Mouse (Mus musculus): Measurements from ENCODE around the gene Bcar1. TPM values are rescaled to one million over a fixed set of nuclear protein-coding genes. Genes with fewer than 3 reads are reported as not detected.

Gene Bcar1
- polyA plus RNA-seq, 1 experiment from 2014 or later, result 40.2 TPM

GRCm38 (mm10) chr8:111780697-111781424 lies 37.3 kb upstream of the Bcar1 start:
- Histone ChIP-seq H3K9ac (no peak overlapping the region), H3K4me3 (replicated peaks) (no peak overlapping the region), H3K27me3 (no peaks in the 10 kb centered on the region), H3K27ac (replicated peaks) (no peak overlapping the region), H3K9me3 (replicated peaks) (no peaks in the 10 kb centered on the region), H3K4me2 (replicated peaks) (no peak overlapping the region), H3K4me1 (0 out of 2 replicates have a peak, but pooled peaks cover under 1% of the 10 kb centered on the region), H3K36me3 (peaks cover 21% of the 10 kb centered on the region)
- 92% methylated on average over 10 of the region's 10 CpGs for WGBS
- no peak for ATAC-seq (ENCODE audit: insufficient number of reproducible peaks, low FRiP score, low TSS enrichment, low read depth)

GRCm38 (mm10) chr8:111779690-111780089 lies 36.1 kb upstream of the Bcar1 start:
- no peak for ATAC-seq (ENCODE audit: insufficient number of reproducible peaks, low FRiP score, low TSS enrichment, low read depth)
- H3K4me1 ChIP-seq, result no peaks in the 10 kb centered on the region
- no peak overlapping the region for H3K4me2 ChIP-seq (replicated peaks)
- WGBS, result 66% methylated on average over 7 of the region's 7 CpGs
- H3K36me3 ChIP-seq, result peaks cover 28% of the 10 kb centered on the region
- no peaks in the 10 kb centered on the region for H3K9me3 ChIP-seq (replicated peaks)
- no peak overlapping the region for H3K4me3 ChIP-seq (replicated peaks)
- H3K27me3 ChIP-seq, result no peaks in the 10 kb centered on the region
- H3K9ac ChIP-seq, result no peak overlapping the region
- H3K27ac ChIP-seq (replicated peaks), result no peak overlapping the region

GRCm38 (mm10) chr8:111778801-111779200 lies 35.2 kb upstream of the Bcar1 start:
- WGBS, result 82% methylated on average over 7 of the region's 7 CpGs

GRCm38 (mm10) chr8:111776492-111776891 lies 32.9 kb upstream of the Bcar1 start:
- no peak overlapping the region for H3K27ac ChIP-seq (replicated peaks)
- H3K36me3 ChIP-seq, result peaks cover 30% of the 10 kb centered on the region

More at GRCm38 (mm10) chr8:111778801-111779200, 35.2 kb upstream of the Bcar1 start:
- no peak overlapping the region for H3K4me3 ChIP-seq (replicated peaks)
- ATAC-seq (ENCODE audit: insufficient number of reproducible peaks, low FRiP score, low TSS enrichment, low read depth), result no peak
- no peaks in the 10 kb centered on the region for H3K4me1 ChIP-seq
- H3K27ac ChIP-seq (replicated peaks), result no peak overlapping the region
- no peak overlapping the region for H3K9ac ChIP-seq
- peaks cover 30% of the 10 kb centered on the region for H3K36me3 ChIP-seq
- no peaks in the 10 kb centered on the region for H3K9me3 ChIP-seq (replicated peaks)
- H3K27me3 ChIP-seq, result no peaks in the 10 kb centered on the region
- H3K4me2 ChIP-seq (replicated peaks), result no peak overlapping the region

DNA sequence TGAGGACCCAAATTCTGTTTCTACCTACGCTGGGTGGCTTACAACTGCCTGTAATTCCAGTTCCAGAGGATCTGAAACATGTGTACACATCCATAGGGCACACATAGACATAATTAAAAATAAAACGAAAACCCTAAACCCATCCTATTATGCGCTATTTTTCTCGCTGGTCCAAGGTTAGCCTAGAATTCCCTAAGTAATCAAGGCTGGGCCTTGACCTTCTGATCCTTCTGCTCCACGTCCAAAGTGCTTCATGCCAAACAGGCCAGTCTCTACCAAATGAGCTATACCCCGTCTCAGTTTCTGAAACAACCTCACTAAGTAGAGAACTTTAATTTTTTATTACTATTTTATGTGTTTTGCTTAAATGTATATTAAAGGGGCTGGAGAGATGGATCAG lies 32.2 kb upstream of the Bcar1 start:
- no peak overlapping the region for H3K9ac ChIP-seq
- H3K4me2 ChIP-seq (replicated peaks), result no peak overlapping the region
- H3K27me3 ChIP-seq, result no peaks in the 10 kb centered on the region
- peaks cover 6% of the 10 kb centered on the region; the same call in 1 of the 2 replicates for H3K4me1 ChIP-seq
- 89% methylated on average over 6 of the region's 6 CpGs for WGBS
- ATAC-seq (ENCODE audit: insufficient number of reproducible peaks, low FRiP score, low TSS enrichment, low read depth), result no peak
- no peak overlapping the region for H3K4me3 ChIP-seq (replicated peaks)
- H3K27ac ChIP-seq (replicated peaks), result no peak overlapping the region
- H3K9me3 ChIP-seq (replicated peaks), result no peaks in the 10 kb centered on the region
- H3K36me3 ChIP-seq, result peaks cover 30% of the 10 kb centered on the region

More at GRCm38 (mm10) chr8:111776492-111776891, 32.9 kb upstream of the Bcar1 start:
- no peaks in the 10 kb centered on the region for H3K27me3 ChIP-seq
- ATAC-seq (ENCODE audit: insufficient number of reproducible peaks, low FRiP score, low TSS enrichment, low read depth), result no peak
- H3K4me2 ChIP-seq (replicated peaks), result no peak overlapping the region
- 90% methylated on average over 4 of the region's 4 CpGs for WGBS
- no peaks in the 10 kb centered on the region for H3K9me3 ChIP-seq (replicated peaks)
- no peak overlapping the region for H3K9ac ChIP-seq
- peaks cover 2% of the 10 kb centered on the region; the same call in 1 of the 2 replicates for H3K4me1 ChIP-seq
- no peak overlapping the region for H3K4me3 ChIP-seq (replicated peaks)

DNA sequence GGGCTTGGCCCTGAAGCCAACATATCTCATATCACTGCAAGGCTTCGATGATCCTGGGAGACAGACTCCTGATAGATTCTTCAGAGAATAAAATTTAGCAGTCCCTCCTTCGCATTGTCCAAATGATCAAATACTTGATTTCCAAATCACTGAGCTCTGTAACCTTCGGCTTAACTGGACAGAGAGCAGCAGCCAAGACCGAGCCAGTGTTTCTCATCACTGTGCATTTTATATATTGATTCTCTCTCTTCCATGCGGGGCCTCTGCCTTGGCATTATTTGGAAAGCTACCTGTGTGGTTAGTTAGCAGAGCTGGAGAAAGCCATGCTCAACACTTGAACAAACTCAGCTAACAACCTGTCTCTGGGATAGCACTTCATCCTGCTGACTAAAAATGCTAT lies 29.9 kb upstream of the Bcar1 start:
- H3K4me3 ChIP-seq (replicated peaks), result no peak overlapping the region
- peaks cover 15% of the 10 kb centered on the region for H3K4me1 ChIP-seq
- H3K27ac ChIP-seq (replicated peaks), result no peak overlapping the region
- H3K4me2 ChIP-seq (replicated peaks), result no peak overlapping the region
- whole genome bisulfite sequencing, result 94% methylated on average over 5 of the region's 5 CpGs
- no peaks in the 10 kb centered on the region for H3K27me3 ChIP-seq
- H3K9ac ChIP-seq, result no peak overlapping the region
- H3K9me3 ChIP-seq (replicated peaks), result no peaks in the 10 kb centered on the region
- ATAC-seq (ENCODE audit: insufficient number of reproducible peaks, low FRiP score, low TSS enrichment, low read depth), result no peak
- peaks cover 21% of the 10 kb centered on the region for H3K36me3 ChIP-seq

- no peak for ATAC-seq (ENCODE audit: insufficient number of reproducible peaks, low FRiP score, low TSS enrichment, low read depth)
- WGBS, result 89% methylated on average over 7 of the region's 7 CpGs
- no peaks in the 10 kb centered on the region for H3K9me3 ChIP-seq (replicated peaks)
- peaks cover 21% of the 10 kb centered on the region for H3K36me3 ChIP-seq
- no peak overlapping the region for H3K9ac ChIP-seq
- no peaks in the 10 kb centered on the region for H3K27me3 ChIP-seq
- H3K4me2 ChIP-seq (replicated peaks), result no peak overlapping the region
- H3K4me1 ChIP-seq, result peaks cover 15% of the 10 kb centered on the region
- no peak overlapping the region for H3K27ac ChIP-seq (replicated peaks)
- H3K4me3 ChIP-seq (replicated peaks), result no peak overlapping the region
These were observed 29.4 kb upstream of the Bcar1 start for GRCm38 (mm10) chr8:111773057-111773456.

- Histone ChIP-seq H3K4me2 (replicated peaks) (no peak overlapping the region), H3K27ac (replicated peaks) (no peak overlapping the region), H3K9ac (no peak overlapping the region), H3K36me3 (peaks cover 28% of the 10 kb centered on the region), H3K9me3 (replicated peaks) (no peaks in the 10 kb centered on the region), H3K4me3 (replicated peaks) (no peak overlapping the region), H3K4me1 (peaks cover 15% of the 10 kb centered on the region), H3K27me3 (no peaks in the 10 kb centered on the region)
- WGBS, result 87% methylated on average over 9 of the region's 9 CpGs
- no peak for ATAC-seq (ENCODE audit: insufficient number of reproducible peaks, low FRiP score, low TSS enrichment, low read depth)
These were observed 28.5 kb upstream of the Bcar1 start for GRCm38 (mm10) chr8:111772083-111772482.

DNA sequence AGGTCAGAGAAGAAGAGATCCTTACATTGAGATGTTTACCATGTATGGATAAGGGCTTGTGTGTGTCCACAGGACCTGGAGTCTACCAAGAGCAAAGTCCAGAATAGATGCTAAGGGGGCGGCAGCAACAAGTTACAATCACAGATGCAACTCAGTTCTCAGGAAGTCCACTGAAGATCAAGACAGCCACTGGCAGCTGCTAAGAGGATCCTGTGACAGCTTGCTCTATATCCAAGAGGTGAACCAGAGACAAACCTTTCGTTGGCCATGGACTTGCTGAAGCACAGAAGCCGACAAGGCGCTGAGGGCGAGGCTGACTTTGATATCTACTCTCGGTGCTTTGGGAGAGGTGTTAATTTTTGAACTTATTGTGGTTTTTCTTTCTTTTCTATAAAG lies 28.0 kb upstream of the Bcar1 start:
- H3K4me1 ChIP-seq, result peaks cover 15% of the 10 kb centered on the region
- ATAC-seq (ENCODE audit: insufficient number of reproducible peaks, low FRiP score, low TSS enrichment, low read depth), result no peak
- H3K27ac ChIP-seq (replicated peaks), result no peak overlapping the region
- no peaks in the 10 kb centered on the region for H3K9me3 ChIP-seq (replicated peaks)
- H3K4me2 ChIP-seq (replicated peaks), result no peak overlapping the region
- WGBS, result 94% methylated on average over 6 of the region's 6 CpGs
- no peaks in the 10 kb centered on the region for H3K27me3 ChIP-seq
- H3K9ac ChIP-seq, result no peak overlapping the region
- no peak overlapping the region for H3K4me3 ChIP-seq (replicated peaks)
- H3K36me3 ChIP-seq, result peaks cover 32% of the 10 kb centered on the region

GRCm38 (mm10) chr8:111770958-111771624 lies 27.5 kb upstream of the Bcar1 start:
- H3K27me3 ChIP-seq, result no peaks in the 10 kb centered on the region
- no peak for ATAC-seq (ENCODE audit: insufficient number of reproducible peaks, low FRiP score, low TSS enrichment, low read depth)
- 49% methylated on average over 5 of the region's 5 CpGs for WGBS
- no peaks in the 10 kb centered on the region for H3K9me3 ChIP-seq (replicated peaks)
- H3K36me3 ChIP-seq, result peaks cover 32% of the 10 kb centered on the region
- H3K4me2 ChIP-seq (replicated peaks), result no peak overlapping the region
- H3K4me3 ChIP-seq (replicated peaks), result no peak overlapping the region
- no peak overlapping the region for H3K9ac ChIP-seq
- H3K4me1 ChIP-seq, result peaks cover 15% of the 10 kb centered on the region
- H3K27ac ChIP-seq (replicated peaks), result no peak overlapping the region

DNA sequence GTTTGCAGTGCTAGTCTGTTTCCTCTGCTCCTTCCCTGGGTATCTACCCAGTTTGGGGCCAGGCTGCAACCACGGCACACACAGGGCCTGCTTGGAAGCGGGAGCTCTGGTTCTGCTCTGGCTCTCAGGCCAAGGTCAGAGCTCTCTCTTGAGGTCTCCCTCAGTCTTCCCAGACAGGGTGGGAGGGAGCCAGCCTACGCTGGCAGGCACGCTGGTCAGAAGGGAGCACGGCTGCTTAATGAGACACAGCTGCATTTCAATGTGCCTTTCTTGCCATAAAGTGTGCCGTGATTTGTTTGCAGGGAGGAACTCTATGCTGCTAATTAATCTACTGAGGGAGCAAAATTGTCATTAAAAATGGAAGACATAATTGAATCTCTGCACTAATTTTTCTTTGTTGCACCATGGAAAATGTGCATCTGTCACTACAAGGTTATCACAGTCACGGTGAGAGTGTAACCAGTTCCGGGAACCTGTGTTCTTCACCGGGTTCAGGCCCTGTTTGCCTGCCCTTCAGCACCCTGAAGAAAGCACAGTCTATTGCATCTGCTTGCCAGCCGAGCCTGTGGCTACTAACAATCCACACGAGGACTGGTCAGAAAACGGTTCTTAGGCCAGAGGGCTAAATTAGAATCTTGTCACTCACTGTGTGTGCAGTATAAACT lies 26.3 kb upstream of the Bcar1 start:
- no peak overlapping the region for H3K4me2 ChIP-seq (replicated peaks)
- no peak overlapping the region for H3K9ac ChIP-seq
- no peaks in the 10 kb centered on the region for H3K27me3 ChIP-seq
- H3K27ac ChIP-seq (replicated peaks), result 0 out of 2 replicates have a peak overlapping the region, but pooled peaks have one; percentile 1
- peak; percentile 55 for ATAC-seq (ENCODE audit: insufficient number of reproducible peaks, low FRiP score, low TSS enrichment, low read depth)
- WGBS, result 40% methylated on average over 12 of the region's 12 CpGs
- no peaks in the 10 kb centered on the region for H3K9me3 ChIP-seq (replicated peaks)
- H3K4me1 ChIP-seq, result peaks cover 15% of the 10 kb centered on the region
- H3K36me3 ChIP-seq, result peaks cover 31% of the 10 kb centered on the region
- no peak overlapping the region for H3K4me3 ChIP-seq (replicated peaks)
